Mouse (Mus musculus) liver, embryonic 13.5 days (tissue): ENCODE measurements around the gene Zfand2a. TPM values are rescaled to one million over a fixed set of nuclear protein-coding genes. Genes with fewer than 3 reads are reported as not detected.

Source experiments
- ATAC-seq: fragments of 200-750 bp; cut with Nextera tagmentation; 2 replicates; pipeline ENCODE4 v1.8.0; 2017; ENCODE audit warnings: low read depth, mild to moderate bottlenecking, moderate number of reproducible peaks, moderate library complexity
- DNase-seq: peaks from one replicate; pipeline ENCODE4 v3.0.0; 2022
- H3K27ac ChIP-seq: fragments of 300-500 bp; sonication (generic); 2 replicates; pipeline ENCODE4 v1.5.1; 2015; ENCODE audit warnings: moderate library complexity, mild to moderate bottlenecking, inconsistent platforms
- H3K27me3 ChIP-seq: fragments of 300-500 bp; sonication (generic); 2 replicates; pipeline ENCODE4 v1.6.1; 2015; ENCODE audit warnings: mild to moderate bottlenecking, inconsistent platforms
- H3K36me3 ChIP-seq: fragments of 300-500 bp; sonication (generic); 2 replicates; pipeline ENCODE4 v1.6.1; 2015; ENCODE audit warnings: mild to moderate bottlenecking, inconsistent platforms
- H3K4me1 ChIP-seq: fragments of 300-500 bp; sonication (generic); replicated peaks from 2 replicates; pipeline ENCODE4 v1.6.1; 2015; ENCODE audit warnings: inconsistent platforms
- H3K4me2 ChIP-seq: fragments of 300-500 bp; sonication (generic); 2 replicates; pipeline ENCODE4 v1.6.1; 2015; ENCODE audit warnings: inconsistent platforms, mild to moderate bottlenecking, moderate library complexity
- H3K4me3 ChIP-seq: fragments of 300-500 bp; sonication (generic); replicated peaks from 2 replicates; pipeline ENCODE4 v1.5.1; 2015; ENCODE audit warnings: mild to moderate bottlenecking, inconsistent platforms
- H3K9ac ChIP-seq: fragments of 300-500 bp; sonication (generic); 2 replicates; pipeline ENCODE4 v1.6.1; 2015; ENCODE audit warnings: mild to moderate bottlenecking, inconsistent platforms
- H3K9me3 ChIP-seq: fragments of 300-500 bp; sonication (generic); replicated peaks from 2 replicates; pipeline ENCODE4 v1.6.1; 2016; ENCODE audit warnings: inconsistent platforms
- WGBS: fragments of 180-500 bp; shearing (Covaris S2); methylation state at CpG from one replicate; pipeline ENCODE4 v1.1.7; 2015; ENCODE audit not compliant: insufficient replicate concordance; 5-methylcytosine and 5-hydroxymethylcytosine counted together
- polyA plus RNA-seq: library from polyadenylated mRNA; unstranded; fragments of >200 nt; fragmentation: Nextera tagmentation; extraction: Ambion mirVana; gene quantifications from 2 replicates; pipeline ENCODE4 v1.2.1, GENCODE M21; 2015

Gene Zfand2a
- polyA plus RNA-seq: 2.0 and 2.8 TPM in 2 replicates

- H3K4me1 ChIP-seq: peaks cover 23% of the 10 kb centered on the region
- ATAC-seq: peak; percentile 99
- WGBS: 1% methylated on average over 42 of the region's 42 CpGs
- peak; percentile 99 for DNase-seq
- peak within 1 kb of the TSS; percentile 97 for H3K4me3 ChIP-seq
- H3K9ac ChIP-seq: peak within 1 kb of the TSS; percentile 92
- no peaks in the 10 kb centered on the region for H3K27me3 ChIP-seq
- peak within 1 kb of the TSS; percentile 76 for H3K27ac ChIP-seq
- H3K9me3 ChIP-seq: no peaks in the 10 kb centered on the region
- peak within 1 kb of the TSS; percentile 78 for H3K4me2 ChIP-seq
- H3K36me3 ChIP-seq: peaks cover 31% of the 10 kb centered on the region
These were observed at the start of gene Zfand2a for GRCm38 (mm10) chr5:139484185-139484814. Gene Zfand2a (minus strand): TSS chr5:139484549.

DNA sequence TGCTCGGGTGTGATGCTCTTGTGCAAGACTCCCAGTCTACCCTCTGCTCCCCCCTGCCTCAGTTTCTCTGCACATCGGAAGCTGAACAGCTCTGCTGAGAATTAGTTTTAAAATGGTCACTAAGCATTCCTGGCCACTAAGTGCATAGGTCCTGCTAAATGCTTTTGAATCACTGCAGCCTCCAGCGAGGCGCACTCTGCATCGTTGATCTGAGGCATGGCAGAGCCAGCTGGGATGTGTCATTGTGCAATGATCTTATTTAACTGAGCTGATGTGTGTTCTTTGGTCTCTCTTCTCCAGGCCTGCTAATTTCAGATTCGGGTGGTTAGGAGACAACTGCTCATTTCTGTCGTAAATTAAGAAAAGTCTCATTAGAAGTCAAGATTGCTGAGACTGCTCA, 44.5 kb upstream of the Zfand2a start:
- 58% methylated on average over 7 of the region's 7 CpGs for WGBS
- Histone ChIP-seq H3K4me3 (no peak overlapping the region), H3K27ac (no peak overlapping the region), H3K36me3 (no peaks in the 10 kb centered on the region), H3K27me3 (peaks cover 68% of the 10 kb centered on the region), H3K9ac (no peak overlapping the region), H3K4me2 (no peak overlapping the region), H3K9me3 (no peaks in the 10 kb centered on the region), H3K4me1 (no peaks in the 10 kb centered on the region)
- ATAC-seq: no peak
- no peak for DNase-seq

DNA sequence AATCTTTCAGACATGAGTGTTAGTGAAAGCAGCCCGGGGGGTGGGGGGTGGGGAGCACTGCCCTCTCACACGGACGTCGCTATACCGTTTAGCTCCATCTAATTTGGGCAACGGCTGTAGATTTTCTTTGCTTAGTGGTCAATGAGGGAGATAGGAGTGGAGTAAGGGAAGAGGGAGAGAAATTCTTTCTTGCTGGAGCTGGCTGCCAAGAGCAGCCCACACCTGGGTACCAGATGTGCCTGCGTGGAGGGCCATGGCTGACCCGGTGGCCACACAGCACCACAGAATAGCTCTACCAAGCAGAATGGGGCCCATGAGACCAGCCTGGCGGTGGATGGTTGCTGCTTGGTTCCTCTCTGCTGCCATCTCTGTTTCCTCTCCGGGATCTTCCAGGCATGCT, 37.6 kb upstream of the Zfand2a start:
- no peak for ATAC-seq

DNA sequence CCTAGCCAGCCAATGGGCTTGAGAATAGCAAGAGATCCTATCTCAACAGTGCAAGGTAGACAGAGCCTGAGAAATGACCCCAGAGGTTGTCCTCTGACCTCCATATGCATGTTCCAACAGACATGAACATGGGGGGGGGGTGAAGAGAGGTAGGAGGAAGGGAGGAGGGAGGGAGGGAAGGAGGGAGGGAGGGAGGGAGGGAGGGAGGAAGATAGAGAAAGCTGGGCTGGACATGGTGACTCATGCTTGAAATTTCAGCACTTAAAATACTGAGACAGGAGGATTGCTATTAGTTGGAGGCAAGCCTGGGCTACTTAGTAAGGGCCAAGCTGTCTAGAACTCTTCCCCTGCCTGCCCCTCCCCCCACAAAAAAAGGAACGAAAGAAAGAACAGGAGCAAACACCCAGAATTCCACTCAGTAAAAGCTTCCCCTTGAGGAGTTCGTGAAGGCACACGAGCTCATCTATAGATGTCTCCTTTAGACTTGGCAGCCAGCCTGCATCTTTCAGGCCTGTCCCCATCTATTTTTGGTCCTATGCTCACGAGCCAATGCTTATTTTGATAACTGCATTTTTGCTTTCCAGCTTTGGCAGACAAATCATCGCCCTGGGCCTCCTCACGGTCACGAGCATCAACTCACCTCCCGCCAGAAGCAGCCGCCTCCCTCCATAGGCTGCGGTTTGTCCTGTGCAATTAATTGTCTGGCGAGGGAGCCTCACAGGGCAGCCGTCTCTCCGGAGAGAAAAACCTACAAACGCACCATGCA, 35.9 kb upstream of the Zfand2a start:
- H3K4me2 ChIP-seq: no peak overlapping the region
- no peaks in the 10 kb centered on the region for H3K36me3 ChIP-seq
- DNase-seq (no peak), ATAC-seq (no peak)
- no peaks in the 10 kb centered on the region for H3K4me1 ChIP-seq
- 50% methylated on average over 14 of the region's 14 CpGs for WGBS
- H3K27ac ChIP-seq: no peak overlapping the region
- no peak overlapping the region for H3K4me3 ChIP-seq
- peaks cover 32% of the 10 kb centered on the region for H3K27me3 ChIP-seq
- no peak overlapping the region for H3K9ac ChIP-seq
- H3K9me3 ChIP-seq: no peaks in the 10 kb centered on the region

More for the DNA sequence above, 37.6 kb upstream of the Zfand2a start:
- Histone ChIP-seq H3K27me3 (peaks cover 31% of the 10 kb centered on the region), H3K4me3 (no peak overlapping the region), H3K9me3 (no peaks in the 10 kb centered on the region), H3K4me2 (no peak overlapping the region), H3K27ac (no peak overlapping the region), H3K4me1 (no peaks in the 10 kb centered on the region), H3K9ac (no peak overlapping the region), H3K36me3 (no peaks in the 10 kb centered on the region)
- 65% methylated on average over 10 of the region's 10 CpGs for whole genome bisulfite sequencing
- no peak for DNase-seq

GRCm38 (mm10) chr5:139516281-139516680, 31.9 kb upstream of the Zfand2a start:
- WGBS: 37% methylated on average over 11 of the region's 11 CpGs
- DNase-seq: no peak
- no peaks in the 10 kb centered on the region for H3K36me3 ChIP-seq
- ATAC-seq: no peak
- H3K27ac ChIP-seq: no peak overlapping the region
- H3K4me2 ChIP-seq: no peak overlapping the region
- peaks cover 32% of the 10 kb centered on the region for H3K27me3 ChIP-seq
- no peak overlapping the region for H3K4me3 ChIP-seq
- no peaks in the 10 kb centered on the region for H3K4me1 ChIP-seq
- no peak overlapping the region for H3K9ac ChIP-seq
- H3K9me3 ChIP-seq: no peaks in the 10 kb centered on the region

- 78% methylated on average over 4 of the region's 4 CpGs for WGBS
- peaks cover 37% of the 10 kb centered on the region for H3K27me3 ChIP-seq
- H3K9me3 ChIP-seq: no peaks in the 10 kb centered on the region
- ATAC-seq: no peak
- no peak overlapping the region for H3K4me3 ChIP-seq
- no peak overlapping the region for H3K9ac ChIP-seq
- H3K36me3 ChIP-seq: no peaks in the 10 kb centered on the region
- no peak overlapping the region for H3K27ac ChIP-seq
- DNase-seq: no peak
- no peaks in the 10 kb centered on the region for H3K4me1 ChIP-seq
- H3K4me2 ChIP-seq: no peak overlapping the region
These were observed 27.9 kb upstream of the Zfand2a start for GRCm38 (mm10) chr5:139512201-139512600.

GRCm38 (mm10) chr5:139510682-139511366, 26.5 kb upstream of the Zfand2a start:
- no peaks in the 10 kb centered on the region for H3K4me1 ChIP-seq
- DNase-seq (peak; percentile 9), ATAC-seq (no peak)
- no peaks in the 10 kb centered on the region for H3K9me3 ChIP-seq
- WGBS: 15% methylated on average over 17 of the region's 17 CpGs
- no peak overlapping the region for H3K27ac ChIP-seq
- H3K4me2 ChIP-seq: no peak overlapping the region
- H3K27me3 ChIP-seq: peaks cover 40% of the 10 kb centered on the region
- no peaks in the 10 kb centered on the region for H3K36me3 ChIP-seq
- H3K9ac ChIP-seq: no peak overlapping the region
- H3K4me3 ChIP-seq: no peak overlapping the region

GRCm38 (mm10) chr5:139506207-139506606, 21.9 kb upstream of the Zfand2a start:
- WGBS: 7% methylated on average over 5 of the region's 5 CpGs
- Histone ChIP-seq H3K27me3 (peaks cover 41% of the 10 kb centered on the region), H3K4me1 (no peaks in the 10 kb centered on the region), H3K4me2 (no peak overlapping the region), H3K36me3 (no peaks in the 10 kb centered on the region), H3K4me3 (no peak overlapping the region), H3K9me3 (no peaks in the 10 kb centered on the region), H3K27ac (no peak overlapping the region), H3K9ac (no peak overlapping the region)
- ATAC-seq (no peak), DNase-seq (no peak)

GRCm38 (mm10) chr5:139505073-139505606, 20.8 kb upstream of the Zfand2a start:
- Histone ChIP-seq H3K4me2 (no peak overlapping the region), H3K27ac (no peak overlapping the region), H3K4me1 (no peaks in the 10 kb centered on the region), H3K27me3 (peaks cover 32% of the 10 kb centered on the region), H3K9ac (no peak overlapping the region), H3K9me3 (no peaks in the 10 kb centered on the region), H3K36me3 (no peaks in the 10 kb centered on the region), H3K4me3 (no peak overlapping the region)
- 5% methylated on average over 13 of the region's 14 CpGs for WGBS
- ATAC-seq (no peak), DNase-seq (peak; percentile 57)

GRCm38 (mm10) chr5:139502281-139502680, 17.9 kb upstream of the Zfand2a start:
- Histone ChIP-seq H3K36me3 (no peaks in the 10 kb centered on the region), H3K27ac (no peak overlapping the region), H3K4me1 (no peaks in the 10 kb centered on the region), H3K27me3 (peaks cover 31% of the 10 kb centered on the region), H3K4me2 (no peak overlapping the region), H3K4me3 (no peak overlapping the region), H3K9me3 (no peaks in the 10 kb centered on the region), H3K9ac (no peak overlapping the region)
- DNase-seq: no peak
- ATAC-seq: no peak
- 66% methylated on average over 14 of the region's 14 CpGs for WGBS

GRCm38 (mm10) chr5:139498791-139499190, 14.4 kb upstream of the Zfand2a start:
- WGBS: 36% methylated on average over 5 of the region's 5 CpGs
- no peak for ATAC-seq
- Histone ChIP-seq H3K4me2 (no peak overlapping the region), H3K36me3 (no peaks in the 10 kb centered on the region), H3K9ac (no peak overlapping the region), H3K4me1 (no peaks in the 10 kb centered on the region), H3K9me3 (no peaks in the 10 kb centered on the region), H3K4me3 (no peak overlapping the region), H3K27ac (no peak overlapping the region), H3K27me3 (peaks cover 35% of the 10 kb centered on the region)
- DNase-seq: no peak
